Mouse (Mus musculus): ENCODE results near the gene Hpca. TPM values are rescaled to one million over a fixed set of nuclear protein-coding genes. Genes with fewer than 3 reads are reported as not detected.
A peak's percentile ranks its signal among the peaks of the same experiment; 100 is the strongest.

Gene Hpca
- total RNA-seq, 2 experiments from 2014 or later: not detected

DNA sequence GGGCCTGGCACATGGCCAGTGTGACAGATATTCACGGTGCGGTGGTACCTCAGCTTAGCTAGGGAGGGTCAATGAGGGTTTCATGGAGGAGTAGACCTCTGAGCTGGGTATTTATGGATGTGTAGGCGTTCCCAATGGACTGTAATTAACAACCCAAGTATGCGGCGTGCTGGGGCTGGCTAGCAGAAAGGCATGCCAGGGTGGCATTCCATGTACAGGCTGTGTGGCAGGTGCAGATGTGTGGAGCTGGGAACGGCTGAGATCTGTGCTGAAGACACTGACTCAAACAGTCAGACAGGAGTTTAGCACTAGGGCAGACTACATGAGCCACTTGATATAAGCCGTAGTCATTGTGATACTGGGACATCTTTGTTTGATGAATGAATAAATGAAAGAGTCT lies 13.2 kb downstream of the Hpca start:
- no peak for DNase-seq (ENCODE audit: low spot score)

GRCm38 (mm10) chr4:129107348-129107899 lies 14.4 kb downstream of the Hpca start:
- DNase-seq (ENCODE audit: low spot score): no peak

GRCm38 (mm10) chr4:129106073-129106472 lies 15.8 kb downstream of the Hpca start:
- no peak for DNase-seq (ENCODE audit: low spot score)

GRCm38 (mm10) chr4:129105356-129105755 lies 16.5 kb downstream of the Hpca start, which contains the start of gene Tmem54:
Tmem54 (plus strand) TSS chr4:129105548.
- no peak for DNase-seq (ENCODE audit: low spot score)

DNA sequence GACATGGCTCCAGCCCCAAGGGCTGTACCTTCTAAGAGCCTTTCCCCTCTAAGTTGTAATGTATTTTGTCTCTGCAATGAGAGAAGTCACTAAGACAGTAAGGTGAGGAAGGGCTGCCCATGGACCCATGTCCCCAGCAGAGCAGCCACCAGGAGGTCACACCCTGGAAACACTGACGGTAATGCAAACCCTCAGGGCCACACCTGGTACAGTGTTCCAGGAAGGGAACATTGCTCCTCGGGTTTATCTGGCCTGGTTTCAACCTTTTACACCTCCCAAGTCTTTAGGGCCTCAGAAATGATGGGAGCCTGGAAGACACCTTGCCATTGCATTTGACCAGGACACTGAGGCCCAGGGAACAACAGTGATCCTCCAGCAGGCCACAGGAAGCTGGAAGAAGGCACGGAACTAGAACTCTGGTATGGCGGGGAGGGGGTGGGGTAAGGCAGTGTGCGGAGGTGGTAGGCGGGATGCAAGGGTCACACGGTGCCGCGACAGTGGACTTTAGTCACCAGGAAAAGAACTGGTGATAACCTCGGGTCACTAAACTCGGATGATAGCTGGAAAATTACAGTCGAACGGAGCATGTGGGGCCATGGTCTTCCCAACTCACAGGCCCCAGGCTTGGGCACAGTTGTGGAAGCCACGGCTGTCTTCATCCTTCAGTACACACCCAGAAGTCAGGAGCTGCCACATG lies 19.6 kb downstream of the Hpca start:
- DNase-seq (ENCODE audit: low spot score): no peak

GRCm38 (mm10) chr4:129097006-129097405 lies 24.8 kb downstream of the Hpca start:
- no peak for DNase-seq (ENCODE audit: low spot score)

- DNase-seq (ENCODE audit: low spot score): no peak
Measured at GRCm38 (mm10) chr4:129095276-129095675, 26.6 kb downstream of the Hpca start.

DNA sequence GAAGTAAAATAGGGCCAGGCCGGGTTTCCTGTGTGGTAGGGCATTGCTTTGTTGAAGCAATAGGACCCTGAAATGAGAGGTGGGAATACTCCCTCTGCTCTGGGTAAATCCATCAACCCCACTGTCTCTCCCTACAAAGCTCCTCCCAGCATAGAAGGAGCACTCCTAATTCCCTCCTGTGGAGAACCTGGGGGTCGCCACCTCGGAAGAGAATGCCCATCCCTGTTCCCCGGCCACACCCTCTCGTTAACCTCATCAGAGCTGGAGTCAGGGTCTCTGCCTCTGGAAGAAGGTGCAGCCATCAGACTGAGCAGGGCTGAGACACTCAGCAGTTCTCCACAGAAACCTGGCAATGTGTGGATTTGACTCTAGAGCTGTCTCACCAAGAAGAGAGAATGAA lies 34.0 kb downstream of the Hpca start:
- DNase-seq (ENCODE audit: low spot score): no peak

- peak; percentile 76 for DNase-seq (ENCODE audit: low spot score)
Measured at GRCm38 (mm10) chr4:129086078-129086477, 35.8 kb downstream of the Hpca start.

DNA sequence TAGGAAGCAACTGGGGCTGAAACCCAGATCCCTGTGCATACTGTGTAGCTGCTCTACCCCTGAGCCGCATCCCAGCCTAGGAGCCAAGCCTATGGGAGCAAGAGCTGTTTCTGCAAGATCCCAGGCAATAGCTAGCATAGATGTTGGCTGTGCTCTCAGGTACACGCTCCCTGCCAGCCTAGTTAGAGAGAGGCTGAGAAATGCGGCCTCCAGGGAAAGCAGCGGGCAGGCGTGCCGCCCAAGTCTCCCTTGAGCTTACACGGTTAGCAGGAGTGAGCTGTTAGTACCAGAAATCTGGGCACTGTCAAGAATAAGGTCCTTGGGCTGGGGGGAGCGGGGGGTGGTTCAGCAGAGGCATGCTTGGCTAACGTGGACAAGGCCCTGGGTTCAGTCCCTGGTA lies 36.9 kb downstream of the Hpca start:
- DNase-seq (ENCODE audit: low spot score): no peak

DNA sequence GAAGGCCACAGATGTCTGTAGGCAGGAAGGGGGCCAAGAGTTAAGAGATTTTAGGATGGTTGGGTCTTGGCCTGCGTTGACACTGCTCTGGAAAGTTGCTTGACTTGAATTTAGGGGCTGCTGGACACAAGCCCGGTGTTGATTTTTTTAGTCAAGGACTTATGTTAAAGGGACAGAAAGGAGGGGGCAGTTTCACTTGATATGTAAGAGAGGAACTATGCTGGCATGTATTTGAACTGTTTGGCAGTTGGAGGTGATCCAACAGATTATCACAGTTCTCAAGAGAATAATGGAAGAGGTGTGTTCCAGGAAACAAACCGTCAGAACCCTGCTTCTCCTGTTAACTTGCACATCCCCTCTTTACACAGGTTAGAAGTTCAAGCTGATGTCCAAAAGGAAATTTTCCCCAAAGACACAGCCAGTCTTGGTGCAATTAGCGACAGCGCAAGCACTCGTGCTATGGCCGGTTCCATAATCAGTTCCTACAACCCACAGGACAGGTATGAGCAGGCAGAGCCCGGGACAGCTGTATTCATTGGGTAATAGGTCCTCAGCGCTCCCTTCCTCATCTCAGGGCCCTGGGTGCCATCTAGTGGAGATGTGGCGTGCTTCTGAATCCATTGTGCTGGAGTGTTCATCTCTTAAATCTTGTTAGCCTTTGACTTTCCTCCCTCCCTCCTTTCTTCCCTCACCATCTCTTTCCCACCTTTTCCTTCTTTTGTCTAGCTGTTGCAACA lies 39.3 kb downstream of the Hpca start:
- DNase-seq (ENCODE audit: low spot score): peak; percentile 65

DNA sequence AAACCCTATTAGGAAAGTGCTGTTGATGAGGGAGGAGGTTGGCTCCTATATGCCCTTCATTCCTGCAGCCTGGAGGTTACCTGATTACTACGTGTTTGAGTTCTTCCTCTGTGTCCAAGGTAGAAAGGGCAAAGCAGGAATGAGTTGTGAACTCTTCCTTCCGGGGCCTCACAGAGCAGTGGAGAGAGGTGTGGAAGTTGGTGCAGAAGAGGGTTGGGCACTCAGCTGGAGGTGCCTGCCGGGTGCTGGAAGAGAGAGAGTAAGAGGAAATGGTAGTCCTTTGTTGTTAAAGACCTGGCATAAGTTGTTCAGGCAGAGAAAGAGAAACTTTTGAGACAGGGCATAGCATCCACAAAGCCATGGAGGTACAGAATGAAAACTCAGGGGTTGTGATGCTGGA lies 39.9 kb downstream of the Hpca start:
- no peak for DNase-seq (ENCODE audit: low spot score)

DNA sequence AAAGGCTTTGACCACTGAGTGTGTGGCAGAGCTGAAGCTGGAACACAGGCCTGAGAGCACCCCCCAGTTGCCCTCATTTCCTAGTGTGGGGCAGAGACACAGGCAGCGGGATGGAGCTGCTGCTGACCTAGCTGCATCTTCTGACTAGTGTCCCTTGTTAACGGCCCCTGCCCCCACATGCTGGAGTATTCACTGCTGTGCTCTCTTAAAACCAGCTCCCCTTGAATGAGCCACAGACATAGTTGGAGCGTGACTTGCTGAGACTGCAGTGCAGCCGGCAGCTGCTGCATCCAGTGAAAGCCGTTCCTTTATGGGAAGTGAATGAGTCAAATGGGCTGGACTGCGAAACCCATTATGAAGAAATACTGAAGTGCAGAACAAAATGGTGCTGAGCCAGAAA lies 40.3 kb downstream of the Hpca start:
- peak; percentile 15 for DNase-seq (ENCODE audit: low spot score)

- no peak for DNase-seq (ENCODE audit: low spot score)
Measured at GRCm38 (mm10) chr4:129081041-129081440, 40.8 kb downstream of the Hpca start.

DNA sequence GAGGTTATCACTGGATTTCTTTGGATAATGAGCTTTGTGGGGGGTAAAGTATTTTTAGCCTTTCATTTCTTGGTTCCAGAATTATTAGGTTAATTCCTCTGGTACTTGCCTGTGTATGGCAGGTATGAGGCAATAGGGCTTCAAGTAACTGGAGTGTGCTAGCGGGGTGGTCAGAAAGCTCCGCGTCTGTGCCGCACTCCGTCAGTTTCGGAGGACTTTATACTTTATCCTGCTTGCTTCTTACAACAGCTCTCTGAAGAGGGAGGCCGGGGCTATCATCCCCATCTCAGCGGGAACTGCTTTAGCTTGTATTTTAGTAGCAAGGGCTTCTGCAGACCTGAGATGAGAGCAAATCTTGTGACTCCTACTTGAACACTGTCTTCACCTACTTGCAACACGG lies 42.7 kb downstream of the Hpca start:
- no peak for DNase-seq (ENCODE audit: low spot score)

- no peak for DNase-seq (ENCODE audit: low spot score)
Measured at GRCm38 (mm10) chr4:129068848-129069247, 53.0 kb downstream of the Hpca start.

DNA sequence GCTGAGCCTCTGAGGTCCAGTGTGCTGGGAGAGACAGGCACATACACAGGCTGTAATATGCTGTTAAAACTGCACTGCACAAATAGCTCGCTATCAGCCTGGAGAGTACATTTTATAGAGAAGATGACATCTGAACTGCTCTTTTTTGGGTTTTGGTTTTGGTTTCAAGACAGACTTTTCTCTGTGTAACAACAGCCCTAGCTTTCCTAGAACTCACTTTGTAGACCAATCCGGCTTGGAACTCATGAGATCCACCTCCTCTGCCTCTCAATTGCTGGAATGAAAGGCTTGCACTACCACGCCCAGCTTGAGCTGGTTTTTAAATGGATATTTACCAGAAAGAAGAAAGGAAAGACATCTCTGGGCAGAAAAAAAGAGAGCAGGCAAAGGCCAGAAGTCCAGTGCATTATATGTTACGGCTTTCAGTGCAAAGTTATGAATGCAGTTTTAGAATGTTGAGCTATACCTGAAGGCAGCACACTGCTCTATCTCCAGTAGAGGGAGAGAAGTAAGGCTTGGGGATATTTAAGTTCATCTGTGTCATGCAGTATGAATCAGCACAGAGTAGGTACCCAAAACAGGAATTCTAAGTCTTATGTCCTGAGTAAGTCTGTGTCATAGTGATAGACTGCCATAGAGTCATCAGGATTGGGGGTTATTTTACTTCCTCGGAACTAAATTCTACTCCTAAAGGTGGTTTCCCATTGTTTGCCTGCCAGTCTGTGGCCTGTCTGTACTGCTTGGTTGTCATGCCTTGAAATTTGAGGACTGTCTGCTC lies 54.0 kb downstream of the Hpca start:
- no peak for DNase-seq (ENCODE audit: low spot score)

GRCm38 (mm10) chr4:129065688-129066236 lies 56.1 kb downstream of the Hpca start:
- DNase-seq (ENCODE audit: low spot score): no peak

DNA sequence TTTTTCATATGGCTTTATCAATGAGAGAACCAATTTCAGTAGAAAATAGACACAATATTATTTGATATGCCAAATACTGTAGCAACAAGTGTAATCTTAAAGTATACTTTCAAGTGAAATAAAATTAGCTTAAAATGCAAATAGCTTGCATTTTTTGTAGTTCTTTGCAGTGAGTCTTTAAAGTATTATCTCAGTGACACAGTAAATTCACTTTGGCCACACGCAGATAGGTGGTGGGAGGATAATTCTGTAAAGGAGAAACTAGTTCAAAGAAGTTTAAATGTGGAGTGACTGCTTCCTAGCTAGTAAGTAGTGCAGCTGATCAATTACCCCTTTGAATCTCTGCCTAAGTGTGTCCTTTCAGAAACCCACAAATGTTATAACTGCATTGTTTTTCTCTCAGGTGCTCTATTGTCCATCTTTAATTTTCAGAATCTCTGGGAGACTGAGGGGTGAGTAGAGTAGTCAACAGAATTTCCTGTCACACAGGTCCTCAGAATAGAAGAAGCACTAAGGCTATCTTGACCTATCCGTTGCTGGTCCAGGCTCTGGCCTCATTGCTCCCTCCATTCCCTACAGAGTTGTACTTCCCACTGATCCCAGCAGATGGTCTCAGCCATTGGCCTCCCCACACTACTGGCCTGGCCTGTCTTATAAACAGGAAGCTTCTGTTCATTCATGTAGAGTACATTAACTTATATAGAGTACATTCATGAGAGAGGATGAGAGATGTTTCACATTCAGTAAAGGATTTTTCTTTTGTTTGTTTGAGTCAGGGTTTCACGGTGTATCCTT lies 59.4 kb downstream of the Hpca start:
- DNase-seq (ENCODE audit: low spot score): no peak

All from gastrocnemius, adult 18-20 months (tissue).